Mouse (Mus musculus) testis, postnatal 14 days (tissue): ENCODE measurements around the gene Tmem163.

ENCODE experiments used
- DNase-seq: peaks from one replicate; pipeline ENCODE4 v3.0.0; 2021; ENCODE audit warnings: low spot score

The Tmem163 gene

GRCm38 (mm10) chr1:127679498-127680133, at the start of gene Tmem163:
TSS of gene Tmem163 (minus strand) at chr1:127679548.
- DNase-seq, result peak; percentile 9

GRCm38 (mm10) chr1:127729096-127729495, 49.7 kb upstream of the Tmem163 start, which contains the start of gene Acmsd:
TSS of gene Acmsd (plus strand) at chr1:127729413.
- DNase-seq, result no peak

GRCm38 (mm10) chr1:127723596-127723995, 44.2 kb upstream of the Tmem163 start:
- DNase-seq, result no peak

GRCm38 (mm10) chr1:127718290-127718689, 38.9 kb upstream of the Tmem163 start:
- DNase-seq, result no peak

GRCm38 (mm10) chr1:127716441-127716840, 37.1 kb upstream of the Tmem163 start:
- no peak for DNase-seq

DNA sequence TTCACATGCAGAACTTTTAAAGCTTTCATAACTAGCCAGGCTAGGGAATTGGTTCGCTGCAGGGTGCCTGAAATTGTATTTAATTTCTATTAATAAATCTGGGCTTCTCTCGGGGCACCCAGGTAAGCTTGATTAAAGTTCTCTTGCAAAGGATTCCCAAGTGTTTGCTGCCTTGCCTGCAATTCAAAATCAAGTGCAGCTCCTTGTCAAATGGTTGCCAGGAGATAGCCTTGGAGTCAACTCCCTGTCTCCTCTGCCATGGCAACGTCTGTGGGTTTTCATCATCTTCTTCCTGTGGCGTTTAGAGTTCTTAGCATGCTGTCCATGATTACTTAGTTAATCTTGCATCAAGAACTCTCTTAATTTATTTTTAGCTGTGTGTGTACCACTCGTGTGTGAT, 26.9 kb upstream of the Tmem163 start:
- DNase-seq, result no peak

DNA sequence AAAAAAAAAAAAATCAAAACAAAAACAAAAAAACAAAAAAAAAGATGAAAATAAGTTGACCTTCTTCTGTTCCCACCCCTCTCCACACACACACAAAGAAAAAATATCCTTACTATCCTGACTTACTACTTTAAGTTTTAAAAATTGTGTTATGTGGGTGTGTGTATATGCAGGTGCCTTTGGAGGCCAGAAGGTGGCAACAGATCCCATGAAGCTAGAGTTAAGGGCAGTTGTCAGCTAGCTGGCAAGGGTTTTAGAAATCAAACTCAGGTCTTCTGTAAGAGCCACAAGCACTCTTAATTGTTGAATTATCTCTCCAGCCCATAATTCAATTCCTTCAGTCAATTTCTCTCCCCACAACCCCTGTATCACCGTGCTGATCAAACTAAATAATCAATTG, 22.8 kb upstream of the Tmem163 start:
- DNase-seq, result no peak

- DNase-seq, result no peak
Observed at GRCm38 (mm10) chr1:127696533-127696932, 17.2 kb upstream of the Tmem163 start.

DNA sequence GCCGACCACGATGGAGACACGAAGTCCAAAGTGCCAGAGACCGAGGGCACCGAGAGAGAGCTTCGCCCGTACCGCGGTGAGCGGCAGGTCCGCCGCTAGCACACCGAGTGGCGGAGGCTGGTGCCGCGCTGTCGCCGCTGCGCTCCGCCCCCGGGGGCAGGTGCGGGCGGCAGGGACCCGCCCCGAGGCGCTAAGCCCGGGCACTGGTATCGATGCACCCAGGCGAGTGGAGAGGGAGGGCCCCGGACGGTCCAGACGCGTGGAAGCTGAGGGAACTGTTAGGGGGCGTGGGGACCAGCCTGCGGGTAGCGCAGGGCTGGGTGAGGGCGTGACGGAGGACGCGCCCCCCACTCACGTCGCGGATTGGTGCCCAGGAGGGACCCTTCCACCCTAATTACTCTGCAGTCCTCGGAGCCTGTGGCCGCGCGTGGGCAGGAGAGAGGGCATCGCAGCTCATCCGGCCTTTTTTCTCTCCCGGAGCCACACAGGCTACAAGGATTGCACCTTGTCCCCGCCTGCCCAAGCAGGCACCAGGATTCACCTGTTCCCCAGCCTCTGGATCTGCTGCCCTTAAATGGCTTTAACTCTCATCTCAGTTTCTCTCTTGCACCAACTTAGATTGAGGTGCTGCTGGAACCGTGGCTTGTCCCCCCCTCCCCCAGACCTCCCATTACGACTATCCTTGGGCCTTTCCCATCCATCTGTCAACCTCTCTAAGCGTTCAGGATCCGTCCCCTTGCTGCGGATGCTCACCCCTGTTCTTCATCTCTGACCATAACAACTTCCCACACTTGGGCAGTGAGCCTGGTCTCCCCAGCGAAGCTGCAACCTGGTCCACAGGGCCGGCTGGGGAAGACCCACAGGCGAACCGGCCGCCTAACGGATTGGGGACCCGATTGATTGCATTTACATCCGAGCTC, 1.4 kb downstream of the Tmem163 start:
- DNase-seq, result no peak

GRCm38 (mm10) chr1:127677131-127677631, 2.2 kb downstream of the Tmem163 start:
- peak; percentile 6 for DNase-seq

GRCm38 (mm10) chr1:127676516-127677099, 2.7 kb downstream of the Tmem163 start:
- DNase-seq, result no peak

- no peak for DNase-seq
Observed at GRCm38 (mm10) chr1:127676116-127676515, 3.2 kb downstream of the Tmem163 start.

- no peak for DNase-seq
Observed at GRCm38 (mm10) chr1:127675253-127675652, 4.1 kb downstream of the Tmem163 start.

- no peak for DNase-seq
Observed at GRCm38 (mm10) chr1:127673221-127674050, 5.9 kb downstream of the Tmem163 start.

- DNase-seq, result no peak
Observed at GRCm38 (mm10) chr1:127668161-127668560, 11.2 kb downstream of the Tmem163 start.

GRCm38 (mm10) chr1:127667110-127667860, 12.1 kb downstream of the Tmem163 start:
- no peak for DNase-seq

DNA sequence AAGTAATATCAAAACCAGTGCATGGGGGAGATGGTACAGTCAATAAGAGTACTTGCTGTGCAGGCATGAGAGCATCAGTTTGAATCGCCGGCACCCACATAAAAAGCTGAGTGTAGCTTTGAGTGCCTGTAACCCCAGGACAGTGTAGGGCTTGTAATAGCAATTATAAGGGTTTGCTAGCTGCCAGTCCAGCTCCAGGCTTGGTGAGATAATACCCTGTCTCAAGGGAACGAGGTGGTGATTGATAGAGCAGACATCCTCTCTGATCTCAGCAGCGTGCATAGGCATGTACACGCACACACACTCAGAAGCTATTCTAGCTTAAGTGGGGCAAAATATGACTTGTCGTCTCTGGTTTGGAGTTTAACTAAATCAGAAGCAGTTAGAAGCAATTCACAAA, 13.1 kb downstream of the Tmem163 start:
- no peak for DNase-seq

GRCm38 (mm10) chr1:127662385-127663068, 16.8 kb downstream of the Tmem163 start:
- no peak for DNase-seq

- DNase-seq, result peak; percentile 49
Observed at GRCm38 (mm10) chr1:127661118-127662012, 18.0 kb downstream of the Tmem163 start.
